Mouse (Mus musculus) neural tube, embryonic 12.5 days (tissue): ENCODE data around the gene Myh1. TPM values are rescaled to one million over a fixed set of nuclear protein-coding genes. Genes with fewer than 3 reads are reported as not detected.

ENCODE experiments used
- ATAC-seq: fragments of 200-750 bp; cut with Nextera tagmentation; 2 replicates; pipeline ENCODE4 v1.8.0; 2017; ENCODE audit warnings: low read depth, mild to moderate bottlenecking, moderate TSS enrichment, moderate library complexity; ENCODE audit not compliant: low FRiP score
- H3K27ac ChIP-seq: fragments of 300-500 bp; sonication (generic); 2 replicates; pipeline ENCODE4 v1.5.1; 2016
- H3K27me3 ChIP-seq: fragments of 300-500 bp; sonication (generic); replicated peaks from 2 replicates; pipeline ENCODE4 v1.6.1; 2016; ENCODE audit warnings: mild to moderate bottlenecking
- H3K36me3 ChIP-seq: fragments of 300-500 bp; sonication (generic); 2 replicates; pipeline ENCODE4 v1.6.1; 2016; ENCODE audit warnings: mild to moderate bottlenecking
- H3K4me1 ChIP-seq: fragments of 300-500 bp; sonication (generic); 2 replicates; pipeline ENCODE4 v1.6.1; 2016
- H3K4me2 ChIP-seq: fragments of 300-500 bp; sonication (generic); replicated peaks from 2 replicates; pipeline ENCODE4 v1.6.1; 2016; ENCODE audit warnings: mild to moderate bottlenecking
- H3K4me3 ChIP-seq: fragments of 300-500 bp; sonication (generic); 2 replicates; pipeline ENCODE4 v1.5.1; 2016
- H3K9ac ChIP-seq: fragments of 300-500 bp; sonication (generic); 2 replicates; pipeline ENCODE4 v1.6.1; 2016; ENCODE audit warnings: mild to moderate bottlenecking
- H3K9me3 ChIP-seq: fragments of 300-500 bp; sonication (generic); 2 replicates; pipeline ENCODE4 v1.6.1; 2016; ENCODE audit warnings: mild to moderate bottlenecking
- WGBS: fragments of 180-500 bp; shearing (Covaris S2); methylation state at CpG from one replicate; pipeline ENCODE4 v1.1.7; 2016; 5-methylcytosine and 5-hydroxymethylcytosine counted together
- polyA plus RNA-seq: library from polyadenylated mRNA; unstranded; fragments of >200 nt; fragmentation: Nextera tagmentation; extraction: Ambion mirVana; gene quantifications from 2 replicates; pipeline ENCODE4 v1.2.1, GENCODE M21; 2016

Gene Myh1
- polyA plus RNA-seq, 1 experiment from 2014 or later = not detected

DNA sequence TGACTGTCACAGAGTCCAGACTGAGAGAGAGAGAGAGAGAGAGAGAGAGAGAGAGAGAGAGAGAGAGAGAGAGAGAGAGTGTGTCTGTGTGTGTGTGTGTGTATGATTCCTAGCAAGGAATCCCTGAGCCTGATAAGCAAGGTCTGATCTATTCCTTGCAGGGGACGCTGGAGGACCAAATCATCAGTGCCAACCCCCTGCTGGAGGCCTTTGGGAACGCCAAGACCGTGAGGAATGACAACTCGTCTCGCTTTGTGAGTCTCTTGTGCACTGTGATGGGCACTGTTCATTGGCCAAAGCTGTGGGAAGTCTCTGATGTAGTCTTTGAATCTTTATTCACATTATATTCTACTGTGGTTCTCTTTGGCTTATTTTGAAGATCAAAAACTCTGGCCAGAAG, 23.5 kb upstream of the Myh1 start:
- WGBS = 69% methylated on average over 5 of the region's 5 CpGs
- ATAC-seq = no peak
- no peaks in the 10 kb centered on the region for H3K27me3 ChIP-seq
- H3K36me3 ChIP-seq = no peaks in the 10 kb centered on the region
- H3K4me1 ChIP-seq = no peaks in the 10 kb centered on the region
- no peak overlapping the region for H3K27ac ChIP-seq
- no peak overlapping the region for H3K4me2 ChIP-seq
- no peak overlapping the region for H3K9ac ChIP-seq
- H3K4me3 ChIP-seq = no peak overlapping the region
- H3K9me3 ChIP-seq = no peaks in the 10 kb centered on the region

DNA sequence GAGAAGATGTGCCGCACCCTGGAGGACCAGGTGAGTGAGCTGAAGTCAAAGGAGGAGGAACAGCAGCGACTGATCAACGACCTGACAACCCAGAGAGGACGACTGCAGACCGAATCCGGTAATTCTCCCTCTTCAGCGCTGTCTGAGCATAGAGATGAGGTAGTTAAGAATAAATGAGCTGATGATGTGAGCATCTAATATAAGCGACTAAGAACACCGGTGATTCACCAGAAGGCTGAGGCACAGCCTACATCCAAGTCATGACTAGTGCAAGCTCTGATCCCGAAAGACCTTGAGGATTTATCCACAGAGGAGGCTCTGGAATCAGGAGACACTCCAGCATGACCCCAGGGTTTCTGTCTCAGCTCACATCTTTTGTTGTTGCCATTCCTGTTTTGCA, 9.5 kb upstream of the Myh1 start:
- no peak overlapping the region for H3K4me3 ChIP-seq
- H3K27ac ChIP-seq = no peak overlapping the region
- no peaks in the 10 kb centered on the region for H3K27me3 ChIP-seq
- H3K9ac ChIP-seq = no peak overlapping the region
- H3K4me1 ChIP-seq = no peaks in the 10 kb centered on the region
- H3K9me3 ChIP-seq = no peaks in the 10 kb centered on the region
- no peak overlapping the region for H3K4me2 ChIP-seq
- no peaks in the 10 kb centered on the region for H3K36me3 ChIP-seq
- no peak for ATAC-seq
- WGBS = 86% methylated on average over 10 of the region's 10 CpGs

DNA sequence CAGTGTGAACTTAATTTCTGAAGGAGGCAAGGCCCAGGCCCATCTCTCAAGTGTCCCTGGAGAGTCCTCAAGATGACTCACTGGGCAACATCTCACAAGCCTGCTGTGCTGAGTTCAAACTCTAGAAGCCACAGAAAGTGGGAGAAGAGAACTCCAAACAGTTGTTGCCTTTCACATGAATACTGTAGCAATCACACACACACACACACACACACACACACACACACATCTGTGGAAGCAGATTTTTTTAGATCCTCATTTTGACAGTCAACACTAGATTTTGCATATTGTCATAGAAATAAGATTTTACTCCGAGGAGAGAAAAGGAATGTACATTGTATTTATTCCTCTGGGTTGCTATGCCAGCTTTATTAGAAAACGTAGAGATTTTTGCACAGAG, 9.0 kb upstream of the Myh1 start:
- Histone ChIP-seq H3K27me3 (no peaks in the 10 kb centered on the region), H3K27ac (no peak overlapping the region), H3K36me3 (no peaks in the 10 kb centered on the region), H3K4me2 (no peak overlapping the region), H3K9ac (no peak overlapping the region), H3K9me3 (no peaks in the 10 kb centered on the region), H3K4me1 (no peaks in the 10 kb centered on the region), H3K4me3 (no peak overlapping the region)
- ATAC-seq = no peak
- 89% methylated on average over 2 of the region's 2 CpGs for WGBS

DNA sequence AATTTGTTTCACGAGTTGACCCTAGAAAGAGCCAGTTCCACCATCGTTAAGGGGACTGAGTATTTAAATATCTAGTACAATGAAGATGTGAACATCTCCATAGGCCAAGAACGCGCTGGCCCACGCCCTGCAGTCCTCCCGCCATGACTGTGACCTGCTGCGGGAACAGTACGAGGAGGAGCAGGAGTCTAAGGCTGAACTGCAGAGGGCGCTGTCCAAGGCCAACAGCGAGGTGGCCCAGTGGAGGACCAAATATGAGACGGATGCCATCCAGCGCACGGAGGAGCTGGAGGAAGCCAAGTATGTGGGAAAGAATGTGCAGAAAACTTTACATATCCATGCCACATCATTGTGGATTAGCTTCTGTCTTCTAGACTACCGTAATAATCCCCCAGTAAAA, 8.4 kb upstream of the Myh1 start:
- Histone ChIP-seq H3K27me3 (no peaks in the 10 kb centered on the region), H3K9me3 (no peaks in the 10 kb centered on the region), H3K27ac (no peak overlapping the region), H3K36me3 (no peaks in the 10 kb centered on the region), H3K9ac (no peak overlapping the region), H3K4me3 (no peak overlapping the region), H3K4me1 (no peaks in the 10 kb centered on the region), H3K4me2 (no peak overlapping the region)
- no peak for ATAC-seq
- 93% methylated on average over 14 of the region's 14 CpGs for WGBS

DNA sequence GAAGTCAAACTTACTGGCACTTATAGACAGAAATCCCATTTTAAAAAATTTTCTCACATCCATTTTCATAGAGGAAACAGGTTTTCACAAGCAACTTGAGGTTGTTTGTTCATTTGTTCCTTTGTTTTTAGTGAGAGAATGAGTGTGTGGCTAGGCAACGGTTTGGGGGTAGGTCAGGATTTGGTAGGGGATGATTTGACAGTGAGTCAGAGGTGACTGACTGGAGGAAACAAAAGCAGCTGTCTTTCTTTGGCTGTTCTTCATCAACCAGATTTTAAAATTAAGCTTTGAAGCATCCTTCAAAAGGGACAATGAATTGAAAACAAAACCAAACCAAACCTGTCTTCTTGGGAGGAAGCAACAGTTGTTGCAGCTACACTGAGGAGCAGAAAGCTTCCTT, 531 bp upstream of the Myh1 start:
- Histone ChIP-seq H3K9me3 (no peaks in the 10 kb centered on the region), H3K4me1 (no peaks in the 10 kb centered on the region), H3K27ac (no peak overlapping the region), H3K36me3 (no peaks in the 10 kb centered on the region), H3K4me3 (no peak overlapping the region), H3K9ac (no peak overlapping the region), H3K4me2 (no peak overlapping the region), H3K27me3 (no peaks in the 10 kb centered on the region)
- ATAC-seq = no peak
- 73% methylated on average over 1 of the region's 1 CpGs for WGBS

DNA sequence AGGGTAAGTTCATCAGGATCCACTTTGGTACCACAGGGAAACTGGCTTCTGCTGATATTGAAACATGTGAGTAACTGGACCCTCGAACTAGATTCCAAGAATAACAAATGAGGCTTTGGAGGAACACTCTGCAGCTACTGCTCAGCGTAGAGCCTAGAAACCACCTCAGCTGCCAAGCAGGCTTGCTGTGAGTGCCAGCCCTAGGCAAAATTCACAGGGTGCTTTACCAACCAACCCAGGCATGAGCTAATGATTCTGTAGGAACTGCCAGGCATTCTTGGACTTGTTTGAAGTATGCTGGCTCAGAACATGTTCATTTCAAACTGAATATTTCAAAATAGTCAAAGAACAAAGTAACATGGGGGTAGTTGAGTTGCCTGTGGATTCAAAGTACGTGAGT, 4.9 kb downstream of the Myh1 start:
- Histone ChIP-seq H3K27ac (no peak overlapping the region), H3K9me3 (no peaks in the 10 kb centered on the region), H3K36me3 (no peaks in the 10 kb centered on the region), H3K4me1 (no peaks in the 10 kb centered on the region), H3K4me3 (no peak overlapping the region), H3K27me3 (no peaks in the 10 kb centered on the region), H3K4me2 (no peak overlapping the region), H3K9ac (no peak overlapping the region)
- ATAC-seq = no peak
- 83% methylated on average over 3 of the region's 3 CpGs for WGBS

DNA sequence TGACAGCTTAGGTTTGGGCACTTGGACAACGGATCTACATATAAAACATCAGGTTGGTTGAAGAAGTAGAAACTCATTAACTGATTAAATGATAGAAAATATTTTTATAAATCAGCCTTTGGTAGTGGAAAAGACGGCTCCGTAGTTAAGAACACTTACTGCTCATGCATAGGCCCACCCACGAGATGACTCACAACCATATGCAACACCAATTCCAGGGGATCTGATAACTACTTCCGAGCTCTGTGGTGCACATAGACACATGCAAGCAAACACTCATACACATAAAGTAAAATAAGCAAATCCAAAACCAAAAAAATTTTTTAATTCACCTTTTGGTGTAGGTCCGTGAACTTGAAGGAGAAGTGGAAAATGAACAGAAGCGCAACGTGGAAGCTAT, 22.0 kb downstream of the Myh1 start:
- Histone ChIP-seq H3K27me3 (no peaks in the 10 kb centered on the region), H3K4me2 (no peak overlapping the region), H3K4me3 (no peak overlapping the region), H3K9ac (no peak overlapping the region), H3K36me3 (no peaks in the 10 kb centered on the region), H3K27ac (no peak overlapping the region), H3K9me3 (no peaks in the 10 kb centered on the region), H3K4me1 (no peaks in the 10 kb centered on the region)
- 94% methylated on average over 8 of the region's 8 CpGs for WGBS
- no peak for ATAC-seq

DNA sequence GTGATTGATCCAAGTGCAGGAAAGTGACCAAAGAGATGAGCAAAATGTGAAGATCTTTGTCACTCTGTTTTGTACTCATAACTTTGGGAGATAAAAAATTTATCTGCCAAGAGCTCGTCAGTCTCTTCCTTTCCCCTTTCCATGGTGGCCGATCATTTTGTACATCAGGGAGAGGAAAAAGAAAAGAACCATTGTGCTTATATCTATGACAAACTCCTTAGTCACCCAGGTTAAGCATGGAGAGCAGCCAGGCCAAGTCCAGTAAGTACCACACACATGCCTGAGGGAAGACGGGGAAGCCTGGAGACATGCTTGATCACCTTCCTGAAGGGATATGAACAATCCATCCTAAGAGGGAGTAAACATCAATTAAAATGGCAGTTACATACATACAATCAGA, 24.6 kb downstream of the Myh1 start:
- H3K27ac ChIP-seq = no peak overlapping the region
- WGBS = 87% methylated on average over 3 of the region's 3 CpGs

DNA sequence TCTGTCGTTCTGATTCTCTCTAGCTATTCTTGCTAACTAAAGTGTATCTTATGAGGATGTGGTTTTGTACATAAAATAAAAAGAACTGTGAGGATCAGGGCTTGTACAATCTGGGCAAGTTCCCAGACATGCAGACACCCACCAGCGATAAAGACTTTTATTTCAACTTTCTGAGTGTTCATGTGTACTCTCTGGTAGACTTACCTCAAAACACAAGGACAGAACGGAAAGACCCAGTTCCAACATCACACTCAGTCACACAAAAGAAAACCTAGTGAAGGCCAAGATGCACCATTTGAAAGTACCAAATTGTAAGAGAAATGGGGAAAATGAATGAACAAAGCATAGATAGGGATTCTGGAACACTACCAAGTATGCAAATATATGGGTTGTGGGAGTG, 28.9 kb downstream of the Myh1 start:
- Histone ChIP-seq H3K27me3 (no peaks in the 10 kb centered on the region), H3K9ac (no peak overlapping the region), H3K4me2 (no peak overlapping the region), H3K36me3 (no peaks in the 10 kb centered on the region), H3K4me3 (no peak overlapping the region), H3K27ac (no peak overlapping the region), H3K4me1 (no peaks in the 10 kb centered on the region), H3K9me3 (no peaks in the 10 kb centered on the region)
- WGBS = 90% methylated on average over 3 of the region's 3 CpGs
- ATAC-seq = no peak

More for the DNA sequence above, 24.6 kb downstream of the Myh1 start:
- Histone ChIP-seq H3K27me3 (no peaks in the 10 kb centered on the region), H3K9ac (no peak overlapping the region), H3K4me2 (no peak overlapping the region), H3K9me3 (no peaks in the 10 kb centered on the region), H3K36me3 (no peaks in the 10 kb centered on the region), H3K4me3 (no peak overlapping the region), H3K4me1 (no peaks in the 10 kb centered on the region)
- no peak for ATAC-seq

DNA sequence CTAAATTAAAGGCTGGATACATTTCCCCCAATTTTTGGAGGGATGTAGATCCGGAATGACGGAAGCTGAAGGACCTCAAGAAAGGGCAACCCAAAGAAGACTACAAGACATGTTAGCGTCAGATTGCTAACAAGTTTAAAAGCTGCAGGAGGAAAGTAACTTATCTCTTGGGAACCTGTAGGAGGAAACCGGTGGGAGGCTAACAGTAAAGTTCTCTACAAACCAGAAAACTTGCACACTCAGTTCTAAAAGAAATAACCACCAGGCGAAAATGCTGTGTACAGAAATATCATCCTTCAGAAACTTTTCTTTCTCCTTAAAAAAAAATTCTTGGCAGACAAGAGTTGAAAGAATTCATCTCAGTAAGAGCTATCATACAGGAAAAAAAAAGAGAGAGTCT, 29.3 kb downstream of the Myh1 start:
- no peak for ATAC-seq
- no peak overlapping the region for H3K9ac ChIP-seq
- no peaks in the 10 kb centered on the region for H3K9me3 ChIP-seq
- no peak overlapping the region for H3K4me3 ChIP-seq
- H3K36me3 ChIP-seq = no peaks in the 10 kb centered on the region
- no peak overlapping the region for H3K4me2 ChIP-seq
- no peaks in the 10 kb centered on the region for H3K27me3 ChIP-seq
- no peaks in the 10 kb centered on the region for H3K4me1 ChIP-seq
- WGBS = 88% methylated on average over 5 of the region's 5 CpGs
- H3K27ac ChIP-seq = no peak overlapping the region

DNA sequence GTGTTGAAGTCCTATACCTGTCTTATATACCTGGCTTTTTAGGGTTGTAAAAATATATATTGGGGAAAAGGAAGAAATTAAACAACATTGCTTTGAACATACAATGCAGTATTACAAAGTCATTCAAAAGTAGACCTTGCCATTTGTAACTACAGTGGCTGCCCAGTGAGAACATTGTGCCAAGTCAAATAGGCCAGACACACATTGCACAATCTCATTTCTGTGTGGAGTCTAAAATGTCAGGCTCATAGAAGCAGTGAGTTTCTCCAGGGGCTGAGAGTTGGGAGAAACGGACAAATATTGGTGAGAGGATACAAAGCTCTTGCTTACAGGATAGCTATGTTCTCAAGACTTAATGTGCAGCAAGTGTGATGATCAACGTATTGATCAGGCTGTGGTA, 30.1 kb downstream of the Myh1 start:
- Histone ChIP-seq H3K4me1 (no peaks in the 10 kb centered on the region), H3K27ac (no peak overlapping the region), H3K4me2 (no peak overlapping the region), H3K36me3 (no peaks in the 10 kb centered on the region), H3K9ac (no peak overlapping the region), H3K27me3 (no peaks in the 10 kb centered on the region), H3K4me3 (no peak overlapping the region), H3K9me3 (no peaks in the 10 kb centered on the region)
- 79% methylated on average over 2 of the region's 2 CpGs for WGBS
- ATAC-seq = no peak

DNA sequence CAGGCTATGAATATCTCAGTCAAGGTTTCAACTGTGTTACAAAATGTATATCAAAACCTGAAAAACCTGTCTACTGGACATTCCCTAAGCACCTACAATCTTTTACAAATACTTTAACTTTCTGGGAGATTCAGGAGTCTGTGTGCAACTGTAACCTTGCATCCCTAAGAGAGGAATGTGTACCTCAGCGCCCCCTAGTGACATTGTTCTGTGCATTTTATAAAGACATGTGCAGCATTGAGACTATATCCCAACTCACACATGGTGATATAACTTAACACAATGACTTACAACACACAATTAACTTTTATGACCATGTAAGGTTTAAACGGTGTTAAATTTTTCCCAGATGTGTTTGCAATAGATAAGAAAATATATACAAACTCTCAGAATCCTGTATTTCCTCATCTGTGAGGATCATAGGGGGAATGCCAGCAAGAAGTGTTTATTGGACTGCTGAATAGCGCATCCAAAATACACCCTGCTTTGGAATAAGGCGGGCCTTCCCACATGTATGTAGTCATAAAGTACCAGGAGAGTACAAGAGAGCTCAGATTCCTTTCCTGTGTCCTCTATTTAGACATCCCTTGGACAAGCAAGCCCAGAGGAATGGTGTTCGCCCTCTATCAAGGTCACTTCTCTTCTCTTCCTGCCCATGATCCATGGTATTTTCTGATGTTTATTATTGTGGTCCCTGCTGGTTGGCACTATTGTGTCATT, 35.9 kb downstream of the Myh1 start:
- WGBS = 61% methylated on average over 5 of the region's 5 CpGs
- no peak for ATAC-seq
- Histone ChIP-seq H3K9ac (no peak overlapping the region), H3K36me3 (no peaks in the 10 kb centered on the region), H3K4me3 (no peak overlapping the region), H3K27ac (no peak overlapping the region), H3K9me3 (no peaks in the 10 kb centered on the region), H3K4me2 (no peak overlapping the region), H3K4me1 (no peaks in the 10 kb centered on the region), H3K27me3 (no peaks in the 10 kb centered on the region)

DNA sequence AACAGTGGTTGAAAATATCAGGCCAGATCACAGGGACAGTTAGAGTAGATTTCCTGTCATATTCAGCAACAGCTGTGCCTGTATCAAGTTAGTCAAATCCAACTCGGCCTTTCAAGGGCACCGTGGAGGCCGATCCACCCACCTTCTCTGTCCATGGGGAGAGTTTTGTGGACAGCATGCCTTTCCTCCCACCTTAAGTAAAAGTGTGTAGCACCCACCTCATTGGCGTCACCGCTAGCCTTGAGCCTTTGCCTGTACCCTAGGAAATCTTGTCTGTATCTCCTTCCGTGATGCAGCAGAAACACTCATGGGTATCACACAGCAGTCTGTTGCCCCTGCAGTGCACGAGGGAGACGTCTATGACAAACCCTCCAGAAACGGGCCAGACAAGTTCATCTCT, 36.9 kb downstream of the Myh1 start:
- H3K9me3 ChIP-seq = no peaks in the 10 kb centered on the region
- no peak overlapping the region for H3K9ac ChIP-seq
- ATAC-seq = no peak
- H3K4me3 ChIP-seq = no peak overlapping the region
- H3K4me1 ChIP-seq = no peaks in the 10 kb centered on the region
- no peak overlapping the region for H3K27ac ChIP-seq
- no peaks in the 10 kb centered on the region for H3K36me3 ChIP-seq
- 91% methylated on average over 9 of the region's 9 CpGs for WGBS
- H3K4me2 ChIP-seq = no peak overlapping the region
- no peaks in the 10 kb centered on the region for H3K27me3 ChIP-seq
